Mouse (Mus musculus) heart, adult 2 months (tissue): ENCODE measurements around the gene 1700025G04Rik. TPM values are rescaled to one million over a fixed set of nuclear protein-coding genes. Genes with fewer than 3 reads are reported as not detected.

ENCODE experiments used
- DNase-seq, 2 experiments: peaks; one replicate each; pipeline ENCODE4 v3.0.0; 2021
- H3K27ac ChIP-seq: fragments of 200-600 bp; 2 replicates; pipeline ENCODE4 v1.8.1; 2022
- H3K27me3 ChIP-seq: fragments of 200-500 bp; 2 replicates; pipeline ENCODE4 v1.6.1; 2012; ENCODE audit warnings: mild to moderate bottlenecking, low read length, inconsistent platforms, mixed read lengths; ENCODE audit not compliant: control insufficient read depth, insufficient read depth
- H3K36me3 ChIP-seq: fragments of 200-500 bp; 2 replicates; pipeline ENCODE4 v1.6.1; 2012; ENCODE audit warnings: low read length, inconsistent platforms; ENCODE audit not compliant: control insufficient read depth, insufficient read depth
- H3K4me1 ChIP-seq: fragments of 200-500 bp; 2 replicates; pipeline ENCODE4 v1.6.1; 2011; ENCODE audit warnings: low read length; ENCODE audit not compliant: control insufficient read depth, insufficient read depth
- H3K4me3 ChIP-seq: fragments of 200-600 bp; 2 replicates; pipeline ENCODE4 v1.8.1; 2022
- H3K79me2 ChIP-seq: fragments of 200-500 bp; replicated peaks from 2 replicates; pipeline ENCODE4 v1.6.1; 2012; ENCODE audit warnings: mild to moderate bottlenecking, inconsistent platforms, low read length, moderate library complexity, mixed read lengths; ENCODE audit not compliant: control insufficient read depth, insufficient read depth
- H3K9ac ChIP-seq: fragments of 200-500 bp; 2 replicates; pipeline ENCODE4 v1.6.1; 2012; ENCODE audit warnings: low read depth, mild to moderate bottlenecking, control low read depth, inconsistent platforms, low read length, mixed read lengths
- CTCF ChIP-seq: fragments of 200-600 bp; IDR thresholded peaks from 2 replicates; pipeline ENCODE4 v1.8.1; 2022; ENCODE audit warnings: antibody characterized with exemption, mild to moderate bottlenecking, moderate library complexity
- EP300 ChIP-seq: fragments of 200-500 bp; IDR thresholded peaks from 2 replicates; pipeline ENCODE4 v1.6.1; 2011; ENCODE audit warnings: low read depth, low read length, control low read depth; ENCODE audit not compliant: insufficient read depth
- POLR2A ChIP-seq: fragments of 200-500 bp; IDR thresholded peaks from 2 replicates; pipeline ENCODE4 v1.6.1; 2011; ENCODE audit warnings: mild to moderate bottlenecking, low read depth, low read length, control low read depth; ENCODE audit not compliant: insufficient read depth
- WGBS: fragments of 180-500 bp; shearing (Covaris S2); methylation state at CpG from one replicate; pipeline ENCODE4 v1.1.7; 2018; 5-methylcytosine and 5-hydroxymethylcytosine counted together
- intact Hi-C: fragments of 180-260 bp; cut with DNase I; formaldehyde crosslinking; loops from one replicate; pipeline ENCODE4 v1.15.1; 2025
- polyA plus RNA-seq: library from polyadenylated mRNA; depleted of rRNA; stranded (reverse); fragments of >200 nt; gene quantifications from 2 replicates; pipeline ENCODE4 v1.2.3, GENCODE M21; 2012
- total RNA-seq, 2 experiments: library from RNA; stranded (reverse); gene quantifications; 2 replicates each; pipeline ENCODE4 v1.2.3; 2021

1700025G04Rik gene
- total and polyA plus RNA-seq, 3 experiments: 11.0 to 46.1 (median 40.4) TPM

GRCm38 (mm10) chr1:151925738-151926137, 164.2 kb downstream of the 1700025G04Rik start:
- H3K27ac ChIP-seq: no peak overlapping the region
- H3K9ac ChIP-seq: no peak overlapping the region
- peak in 1 of 2 experiments; percentile 24 for DNase-seq
- no peak for TF ChIP-seq CTCF
- TF ChIP-seq POLR2A: no peak
- no peak for TF ChIP-seq EP300
- H3K36me3 ChIP-seq: no peaks in the 10 kb centered on the region
- 72% methylated on average over 7 of the region's 7 CpGs for WGBS
- H3K79me2 ChIP-seq: no peaks in the 10 kb centered on the region; the same call in 1 of the 2 replicates
- H3K4me1 ChIP-seq: peaks cover 4% of the 10 kb centered on the region
- intact Hi-C loops: no loop called here
- no peak overlapping the region for H3K4me3 ChIP-seq
- no peaks in the 10 kb centered on the region for H3K27me3 ChIP-seq

- Histone ChIP-seq H3K9ac (no peak overlapping the region), H3K36me3 (no peaks in the 10 kb centered on the region), H3K4me1 (no peaks in the 10 kb centered on the region), H3K79me2 (no peaks in the 10 kb centered on the region), H3K27me3 (no peaks in the 10 kb centered on the region), H3K27ac (no peak overlapping the region), H3K4me3 (no peak overlapping the region)
- intact Hi-C loops: loop anchor here (2.0 kb wide), 1 partner anchor 20 kb away; no protein-coding TSS in a partner anchor
- DNase-seq: no peak
- 78% methylated on average over 9 of the region's 9 CpGs for WGBS
- no peak for TF ChIP-seq POLR2A
- no peak for TF ChIP-seq EP300
- no peak for TF ChIP-seq CTCF
Observed at GRCm38 (mm10) chr1:151918806-151919357, 171.0 kb downstream of the 1700025G04Rik start.

GRCm38 (mm10) chr1:151917736-151918135, 172.2 kb downstream of the 1700025G04Rik start:
- Histone ChIP-seq H3K27ac (no peak overlapping the region), H3K36me3 (no peaks in the 10 kb centered on the region), H3K4me1 (no peaks in the 10 kb centered on the region), H3K27me3 (no peaks in the 10 kb centered on the region), H3K79me2 (no peaks in the 10 kb centered on the region), H3K9ac (no peak overlapping the region), H3K4me3 (no peak overlapping the region)
- 94% methylated on average over 3 of the region's 3 CpGs for WGBS
- intact Hi-C loops: loop anchor here (2.0 kb wide), 1 partner anchor 19 kb away; no protein-coding TSS in a partner anchor
- no peak for DNase-seq
- TF ChIP-seq POLR2A (no peak), EP300 (no peak), CTCF (no peak)

DNA sequence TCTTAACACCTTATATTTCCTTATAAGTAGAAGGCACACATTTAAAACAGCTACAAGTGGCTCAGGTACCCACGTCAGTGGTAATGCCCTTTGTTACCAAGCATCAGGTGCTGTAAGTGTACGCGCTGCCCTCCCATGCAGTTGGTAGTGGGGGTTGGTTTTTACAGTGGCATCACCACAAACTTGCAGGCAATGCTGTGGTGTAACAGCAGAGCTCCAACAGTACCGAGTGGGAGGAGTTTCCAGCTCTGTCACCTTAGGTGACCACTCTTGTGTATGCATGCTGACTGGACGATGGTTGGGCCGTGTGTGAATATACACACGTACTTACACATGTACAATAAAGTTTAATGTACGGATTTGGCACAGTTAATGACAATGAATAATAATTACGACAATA, 175.4 kb downstream of the 1700025G04Rik start:
- Histone ChIP-seq H3K9ac (no peak overlapping the region), H3K4me3 (no peak overlapping the region), H3K36me3 (no peaks in the 10 kb centered on the region), H3K27me3 (no peaks in the 10 kb centered on the region), H3K27ac (no peak overlapping the region), H3K4me1 (no peaks in the 10 kb centered on the region), H3K79me2 (no peaks in the 10 kb centered on the region)
- no peak for DNase-seq
- intact Hi-C loops: no loop called here
- WGBS: 95% methylated on average over 9 of the region's 9 CpGs
- TF ChIP-seq POLR2A: no peak
- TF ChIP-seq CTCF: no peak
- TF ChIP-seq EP300: no peak

GRCm38 (mm10) chr1:151907014-151907413, 182.9 kb downstream of the 1700025G04Rik start:
- H3K27me3 ChIP-seq: no peaks in the 10 kb centered on the region
- WGBS: 60% methylated on average over 4 of the region's 4 CpGs
- H3K36me3 ChIP-seq: no peaks in the 10 kb centered on the region
- no peak overlapping the region for H3K27ac ChIP-seq
- no peak overlapping the region for H3K4me3 ChIP-seq
- DNase-seq: no peak
- H3K79me2 ChIP-seq: no peaks in the 10 kb centered on the region
- TF ChIP-seq EP300: no peak
- intact Hi-C loops: no loop called here
- H3K9ac ChIP-seq: no peak overlapping the region
- no peaks in the 10 kb centered on the region for H3K4me1 ChIP-seq

DNA sequence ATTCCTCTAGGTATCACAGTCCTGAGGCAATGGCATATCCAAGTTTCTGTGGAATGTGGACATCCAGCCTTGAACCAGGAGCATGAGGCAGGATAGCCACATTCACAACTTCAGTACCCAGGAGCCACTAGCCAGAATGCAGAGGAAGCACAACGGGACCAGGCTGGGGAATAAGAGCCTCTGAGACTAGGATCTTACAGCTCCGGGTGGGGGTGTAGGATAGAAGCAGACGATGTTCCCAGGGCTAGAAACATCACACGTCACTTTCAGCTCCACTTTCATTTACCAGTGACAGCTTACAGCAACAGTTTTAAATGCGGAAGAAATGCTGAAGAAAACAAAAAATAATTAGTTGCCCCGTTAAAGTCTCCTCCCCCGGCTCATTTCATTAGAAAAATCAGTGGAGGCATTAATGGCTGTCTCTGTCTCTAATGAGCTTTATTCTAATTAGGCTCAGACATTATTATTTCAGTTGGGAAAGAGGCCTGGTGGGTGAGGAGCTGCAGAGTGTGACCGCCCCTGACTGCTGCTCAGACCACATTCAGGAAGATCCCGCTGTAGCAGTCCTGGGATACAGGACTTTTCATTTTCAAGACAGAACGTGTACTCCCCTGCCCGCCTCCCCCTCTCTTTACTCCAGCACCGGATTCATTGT, 189.1 kb downstream of the 1700025G04Rik start:
- 87% methylated on average over 12 of the region's 12 CpGs for WGBS
- Histone ChIP-seq H3K79me2 (no peaks in the 10 kb centered on the region; the same call in 1 of the 2 replicates), H3K27ac (no peak overlapping the region), H3K36me3 (no peaks in the 10 kb centered on the region), H3K27me3 (no peaks in the 10 kb centered on the region), H3K9ac (no peak overlapping the region), H3K4me1 (peaks cover 1% of the 10 kb centered on the region; the same call in 1 of the 2 replicates), H3K4me3 (no peak overlapping the region)
- intact Hi-C loops: no loop called here
- TF ChIP-seq CTCF (no peak), POLR2A (no peak), EP300 (no peak)
- no peak for DNase-seq
